Mouse (Mus musculus) erythroblast, embryonic 14.5 days (primary cell): ENCODE measurements around the gene Nckap5.

Source experiments
- GATA1 ChIP-seq: IDR thresholded peaks from 2 replicates; pipeline ENCODE4 v1.6.1; 2012; ENCODE audit warnings: low read length, inconsistent platforms, mixed read lengths
- TAL1 ChIP-seq: IDR thresholded peaks from 3 replicates; pipeline ENCODE4 v1.6.1; 2012; ENCODE audit warnings: low read length, inconsistent platforms, mixed read lengths

- TF ChIP-seq TAL1 (no peak), GATA1 (no peak)
Observed at GRCm38 (mm10) chr1:126120506-126120905, 710.1 kb downstream of the Nckap5 start.
